Mouse (Mus musculus): Measurements from ENCODE around the gene Acot8. TPM values are rescaled to one million over a fixed set of nuclear protein-coding genes. Genes with fewer than 3 reads are reported as not detected.
"Not testable (repeated sequence)": the region's sequence is repeated elsewhere in the genome, so short reads cannot be mapped to it uniquely, and the experiment has no call there.

Acot8 gene
- polyA plus RNA-seq, 1 experiment from 2014 or later = 19.3 TPM

GRCm38 (mm10) chr2:164800252-164801004 is 4.3 kb downstream of the Acot8 start:
- ATAC-seq = no peak

GRCm38 (mm10) chr2:164798554-164798953 is 6.1 kb downstream of the Acot8 start:
- H3K4me3 ChIP-seq (replicated peaks; ENCODE audit: low read length); ATAC-seq; H3K9me3 ChIP-seq (ENCODE audit: control insufficient read depth, low read length); H3K36me3 ChIP-seq (ENCODE audit: control insufficient read depth, insufficient read depth); H3K27me3 ChIP-seq (replicated peaks; ENCODE audit: control insufficient read depth, insufficient read depth, low read length); H3K9ac ChIP-seq (replicated peaks; ENCODE audit: low read depth, low read length); H3K4me1 ChIP-seq (replicated peaks; ENCODE audit: control insufficient read depth, insufficient read depth, low read length); H3K4me2 ChIP-seq (ENCODE audit: low read length); H3K27ac ChIP-seq (ENCODE audit: low read length): not testable (repeated sequence)
- 86% methylated on average over 6 of the region's 6 CpGs for WGBS

More at GRCm38 (mm10) chr2:164800252-164801004, 4.3 kb downstream of the Acot8 start:
- Histone ChIP-seq H3K4me1 (replicated peaks; ENCODE audit: control insufficient read depth, insufficient read depth, low read length) (peaks cover 15% of the 10 kb centered on the region), H3K4me3 (replicated peaks; ENCODE audit: low read length) (no peak overlapping the region), H3K27me3 (replicated peaks; ENCODE audit: control insufficient read depth, insufficient read depth, low read length) (no peaks in the 10 kb centered on the region), H3K9ac (replicated peaks; ENCODE audit: low read depth, low read length) (no peak overlapping the region), H3K36me3 (ENCODE audit: control insufficient read depth, insufficient read depth) (no peaks in the 10 kb centered on the region; the same call in 1 of the 2 replicates), H3K9me3 (ENCODE audit: control insufficient read depth, low read length) (no peaks in the 10 kb centered on the region), H3K27ac (ENCODE audit: low read length) (no peak overlapping the region), H3K4me2 (ENCODE audit: low read length) (no peak overlapping the region)
- 88% methylated on average over 13 of the region's 13 CpGs for WGBS

GRCm38 (mm10) chr2:164795868-164796267 is 8.8 kb downstream of the Acot8 start:
- H3K4me1 ChIP-seq (replicated peaks; ENCODE audit: control insufficient read depth, insufficient read depth, low read length) = no peaks in the 10 kb centered on the region
- no peak overlapping the region for H3K27ac ChIP-seq (ENCODE audit: low read length)
- WGBS = 86% methylated on average over 4 of the region's 4 CpGs
- H3K9ac ChIP-seq (replicated peaks; ENCODE audit: low read depth, low read length) = no peak overlapping the region
- no peak overlapping the region for H3K4me2 ChIP-seq (ENCODE audit: low read length)
- no peaks in the 10 kb centered on the region for H3K9me3 ChIP-seq (ENCODE audit: control insufficient read depth, low read length)
- no peak for ATAC-seq
- H3K4me3 ChIP-seq (replicated peaks; ENCODE audit: low read length) = no peak overlapping the region
- H3K36me3 ChIP-seq (ENCODE audit: control insufficient read depth, insufficient read depth) = peaks cover 12% of the 10 kb centered on the region
- no peaks in the 10 kb centered on the region for H3K27me3 ChIP-seq (replicated peaks; ENCODE audit: control insufficient read depth, insufficient read depth, low read length)

GRCm38 (mm10) chr2:164794293-164794692 is 10.4 kb downstream of the Acot8 start:
- no peak overlapping the region for H3K4me2 ChIP-seq (ENCODE audit: low read length)
- 25% methylated on average over 5 of the region's 5 CpGs for WGBS
- no peak overlapping the region for H3K9ac ChIP-seq (replicated peaks; ENCODE audit: low read depth, low read length)
- H3K4me3 ChIP-seq (replicated peaks; ENCODE audit: low read length) = no peak overlapping the region
- no peaks in the 10 kb centered on the region for H3K9me3 ChIP-seq (ENCODE audit: control insufficient read depth, low read length)
- peak; percentile 41; the same call in 1 of the 2 replicates for ATAC-seq
- H3K36me3 ChIP-seq (ENCODE audit: control insufficient read depth, insufficient read depth) = peaks cover 12% of the 10 kb centered on the region
- H3K4me1 ChIP-seq (replicated peaks; ENCODE audit: control insufficient read depth, insufficient read depth, low read length) = no peaks in the 10 kb centered on the region
- no peaks in the 10 kb centered on the region for H3K27me3 ChIP-seq (replicated peaks; ENCODE audit: control insufficient read depth, insufficient read depth, low read length)
- H3K27ac ChIP-seq (ENCODE audit: low read length) = no peak overlapping the region

- 95% methylated on average over 2 of the region's 2 CpGs for whole genome bisulfite sequencing
- no peak overlapping the region for H3K4me3 ChIP-seq (replicated peaks; ENCODE audit: low read length)
- no peak for ATAC-seq
Measured at GRCm38 (mm10) chr2:164793772-164794171, 10.9 kb downstream of the Acot8 start.

GRCm38 (mm10) chr2:164793236-164793635 is 11.4 kb downstream of the Acot8 start:
- Histone ChIP-seq H3K9ac (replicated peaks; ENCODE audit: low read depth, low read length) (no peak overlapping the region), H3K27me3 (replicated peaks; ENCODE audit: control insufficient read depth, insufficient read depth, low read length) (no peaks in the 10 kb centered on the region), H3K27ac (ENCODE audit: low read length) (no peak overlapping the region), H3K9me3 (ENCODE audit: control insufficient read depth, low read length) (no peaks in the 10 kb centered on the region), H3K4me1 (replicated peaks; ENCODE audit: control insufficient read depth, insufficient read depth, low read length) (no peaks in the 10 kb centered on the region), H3K4me3 (replicated peaks; ENCODE audit: low read length) (no peak overlapping the region), H3K36me3 (ENCODE audit: control insufficient read depth, insufficient read depth) (peaks cover 12% of the 10 kb centered on the region), H3K4me2 (ENCODE audit: low read length) (no peak overlapping the region)
- no peak for ATAC-seq
- 82% methylated on average over 3 of the region's 3 CpGs for WGBS

More at GRCm38 (mm10) chr2:164793772-164794171, 10.9 kb downstream of the Acot8 start:
- no peak overlapping the region for H3K9ac ChIP-seq (replicated peaks; ENCODE audit: low read depth, low read length)
- H3K27me3 ChIP-seq (replicated peaks; ENCODE audit: control insufficient read depth, insufficient read depth, low read length) = no peaks in the 10 kb centered on the region
- no peak overlapping the region for H3K27ac ChIP-seq (ENCODE audit: low read length)
- H3K9me3 ChIP-seq (ENCODE audit: control insufficient read depth, low read length) = no peaks in the 10 kb centered on the region
- no peak overlapping the region for H3K4me2 ChIP-seq (ENCODE audit: low read length)
- peaks cover 12% of the 10 kb centered on the region for H3K36me3 ChIP-seq (ENCODE audit: control insufficient read depth, insufficient read depth)
- H3K4me1 ChIP-seq (replicated peaks; ENCODE audit: control insufficient read depth, insufficient read depth, low read length) = no peaks in the 10 kb centered on the region

GRCm38 (mm10) chr2:164792400-164793190 is 12.1 kb downstream of the Acot8 start:
- H3K9me3 ChIP-seq (ENCODE audit: control insufficient read depth, low read length) = no peaks in the 10 kb centered on the region
- H3K27ac ChIP-seq (ENCODE audit: low read length) = no peak overlapping the region
- WGBS = 90% methylated on average over 12 of the region's 12 CpGs
- no peaks in the 10 kb centered on the region; the same call in 1 of the 2 replicates for H3K4me1 ChIP-seq (replicated peaks; ENCODE audit: control insufficient read depth, insufficient read depth, low read length)
- peaks cover 12% of the 10 kb centered on the region for H3K36me3 ChIP-seq (ENCODE audit: control insufficient read depth, insufficient read depth)
- ATAC-seq = no peak
- no peak overlapping the region for H3K4me3 ChIP-seq (replicated peaks; ENCODE audit: low read length)
- H3K27me3 ChIP-seq (replicated peaks; ENCODE audit: control insufficient read depth, insufficient read depth, low read length) = no peaks in the 10 kb centered on the region
- no peak overlapping the region for H3K4me2 ChIP-seq (ENCODE audit: low read length)
- H3K9ac ChIP-seq (replicated peaks; ENCODE audit: low read depth, low read length) = no peak overlapping the region

GRCm38 (mm10) chr2:164791841-164792261 is 12.8 kb downstream of the Acot8 start:
- Histone ChIP-seq H3K9me3 (ENCODE audit: control insufficient read depth, low read length) (no peaks in the 10 kb centered on the region), H3K27me3 (replicated peaks; ENCODE audit: control insufficient read depth, insufficient read depth, low read length) (no peaks in the 10 kb centered on the region), H3K4me1 (replicated peaks; ENCODE audit: control insufficient read depth, insufficient read depth, low read length) (peaks cover 3% of the 10 kb centered on the region), H3K9ac (replicated peaks; ENCODE audit: low read depth, low read length) (no peak overlapping the region), H3K36me3 (ENCODE audit: control insufficient read depth, insufficient read depth) (peaks cover 12% of the 10 kb centered on the region), H3K4me3 (replicated peaks; ENCODE audit: low read length) (no peak overlapping the region), H3K27ac (ENCODE audit: low read length) (no peak overlapping the region), H3K4me2 (ENCODE audit: low read length) (no peak overlapping the region)
- 91% methylated on average over 18 of the region's 18 CpGs for WGBS
- ATAC-seq = no peak

GRCm38 (mm10) chr2:164790451-164790850 is 14.2 kb downstream of the Acot8 start:
- Histone ChIP-seq H3K36me3 (ENCODE audit: control insufficient read depth, insufficient read depth) (peaks cover 12% of the 10 kb centered on the region), H3K4me1 (replicated peaks; ENCODE audit: control insufficient read depth, insufficient read depth, low read length) (peaks cover 11% of the 10 kb centered on the region), H3K9me3 (ENCODE audit: control insufficient read depth, low read length) (no peaks in the 10 kb centered on the region), H3K9ac (replicated peaks; ENCODE audit: low read depth, low read length) (no peak overlapping the region), H3K4me2 (ENCODE audit: low read length) (no peak overlapping the region), H3K4me3 (replicated peaks; ENCODE audit: low read length) (no peak overlapping the region), H3K27me3 (replicated peaks; ENCODE audit: control insufficient read depth, insufficient read depth, low read length) (no peaks in the 10 kb centered on the region), H3K27ac (ENCODE audit: low read length) (no peak overlapping the region)
- no peak for ATAC-seq
- WGBS = 85% methylated on average over 4 of the region's 4 CpGs

All from forebrain, embryonic 16.5 days (tissue).